Mouse (Mus musculus) erythroblast, embryonic 14.5 days (primary cell): Measurements from ENCODE around the gene Fgfr3. TPM values are rescaled to one million over a fixed set of nuclear protein-coding genes. Genes with fewer than 3 reads are reported as not detected.

ENCODE experiments used
- H3K27me3 ChIP-seq: 2 replicates; pipeline ENCODE4 v1.6.1; 2012; ENCODE audit warnings: inconsistent platforms; ENCODE audit not compliant: control insufficient read depth
- H3K36me3 ChIP-seq: 2 replicates; pipeline ENCODE4 v1.6.1; 2012; ENCODE audit warnings: mild to moderate bottlenecking, inconsistent platforms; ENCODE audit not compliant: control insufficient read depth
- H3K4me1 ChIP-seq: 2 replicates; pipeline ENCODE4 v1.6.1; 2012; ENCODE audit warnings: inconsistent platforms; ENCODE audit not compliant: control insufficient read depth
- H3K4me3 ChIP-seq: replicated peaks from 2 replicates; pipeline ENCODE3; 2012; ENCODE audit warnings: moderate library complexity, mild to moderate bottlenecking, inconsistent platforms
- H3K9me3 ChIP-seq: 2 replicates; pipeline ENCODE4 v1.6.1; 2012; ENCODE audit warnings: low read length, inconsistent platforms, mixed read lengths; ENCODE audit not compliant: control insufficient read depth
- GATA1 ChIP-seq: IDR thresholded peaks from 2 replicates; pipeline ENCODE4 v1.6.1; 2012; ENCODE audit warnings: low read length, inconsistent platforms, mixed read lengths
- TAL1 ChIP-seq: IDR thresholded peaks from 3 replicates; pipeline ENCODE4 v1.6.1; 2012; ENCODE audit warnings: low read length, inconsistent platforms, mixed read lengths
- polyA plus RNA-seq: library from polyadenylated mRNA; stranded (reverse); fragments of >175 nt; gene quantifications from 2 replicates; pipeline ENCODE4 v1.2.3, GENCODE M21; 2012

Gene Fgfr3
- polyA plus RNA-seq, 1 experiment = not detected

GRCm38 (mm10) chr5:33696430-33696829, 25.0 kb upstream of the Fgfr3 start:
- TF ChIP-seq GATA1 (no peak), TAL1 (no peak)
- no peaks in the 10 kb centered on the region; the same call in none of the 2 replicates for H3K4me1 ChIP-seq
- no peaks in the 10 kb centered on the region for H3K36me3 ChIP-seq
- H3K4me3 ChIP-seq = no peak overlapping the region
- H3K27me3 ChIP-seq = peaks cover 58% of the 10 kb centered on the region
- no peaks in the 10 kb centered on the region for H3K9me3 ChIP-seq

- Histone ChIP-seq H3K4me1 (no peaks in the 10 kb centered on the region; the same call in none of the 2 replicates), H3K36me3 (no peaks in the 10 kb centered on the region), H3K9me3 (no peaks in the 10 kb centered on the region), H3K27me3 (peaks cover 49% of the 10 kb centered on the region), H3K4me3 (no peak overlapping the region)
- no peak for TF ChIP-seq TAL1
- TF ChIP-seq GATA1 = peak; percentile 69
Measured at GRCm38 (mm10) chr5:33697534-33697933, 23.9 kb upstream of the Fgfr3 start.

GRCm38 (mm10) chr5:33697947-33698512, 23.4 kb upstream of the Fgfr3 start:
- peaks cover 44% of the 10 kb centered on the region for H3K27me3 ChIP-seq
- H3K4me1 ChIP-seq = no peaks in the 10 kb centered on the region; the same call in none of the 2 replicates
- no peaks in the 10 kb centered on the region for H3K9me3 ChIP-seq
- TF ChIP-seq GATA1 (no peak), TAL1 (no peak)
- no peak overlapping the region for H3K4me3 ChIP-seq
- no peaks in the 10 kb centered on the region for H3K36me3 ChIP-seq

- no peak overlapping the region for H3K4me3 ChIP-seq
- no peak for TF ChIP-seq TAL1
- TF ChIP-seq GATA1 = no peak
- H3K27me3 ChIP-seq = peaks cover 39% of the 10 kb centered on the region
- no peaks in the 10 kb centered on the region; the same call in none of the 2 replicates for H3K4me1 ChIP-seq
- no peaks in the 10 kb centered on the region for H3K9me3 ChIP-seq
- no peaks in the 10 kb centered on the region for H3K36me3 ChIP-seq
Measured at GRCm38 (mm10) chr5:33698669-33699068, 22.8 kb upstream of the Fgfr3 start.

- H3K4me1 ChIP-seq = no peaks in the 10 kb centered on the region; the same call in none of the 2 replicates
- TF ChIP-seq GATA1 (no peak), TAL1 (no peak)
- H3K9me3 ChIP-seq = no peaks in the 10 kb centered on the region
- peaks cover 26% of the 10 kb centered on the region for H3K27me3 ChIP-seq
- no peaks in the 10 kb centered on the region for H3K36me3 ChIP-seq
- H3K4me3 ChIP-seq = no peak overlapping the region
Measured at GRCm38 (mm10) chr5:33700010-33700409, 21.5 kb upstream of the Fgfr3 start.

GRCm38 (mm10) chr5:33701832-33702231, 19.6 kb upstream of the Fgfr3 start:
- H3K4me3 ChIP-seq = no peak overlapping the region
- H3K4me1 ChIP-seq = no peaks in the 10 kb centered on the region; the same call in 1 of the 2 replicates
- H3K36me3 ChIP-seq = no peaks in the 10 kb centered on the region
- no peaks in the 10 kb centered on the region for H3K9me3 ChIP-seq
- no peak for TF ChIP-seq TAL1
- no peak for TF ChIP-seq GATA1
- H3K27me3 ChIP-seq = peaks cover 8% of the 10 kb centered on the region

- H3K9me3 ChIP-seq = no peaks in the 10 kb centered on the region
- peaks cover 3% of the 10 kb centered on the region; the same call in 1 of the 2 replicates for H3K27me3 ChIP-seq
- H3K4me1 ChIP-seq = no peaks in the 10 kb centered on the region; the same call in 1 of the 2 replicates
- no peak for TF ChIP-seq GATA1
- TF ChIP-seq TAL1 = no peak
- no peaks in the 10 kb centered on the region for H3K36me3 ChIP-seq
- no peak overlapping the region for H3K4me3 ChIP-seq
Measured at GRCm38 (mm10) chr5:33703999-33704398, 17.5 kb upstream of the Fgfr3 start.

- TF ChIP-seq GATA1 (no peak), TAL1 (no peak)
- Histone ChIP-seq H3K27me3 (peaks cover 3% of the 10 kb centered on the region; the same call in 1 of the 2 replicates), H3K4me1 (no peaks in the 10 kb centered on the region; the same call in 1 of the 2 replicates), H3K4me3 (no peak overlapping the region), H3K36me3 (no peaks in the 10 kb centered on the region), H3K9me3 (no peaks in the 10 kb centered on the region)
Measured at GRCm38 (mm10) chr5:33704945-33705611, 16.4 kb upstream of the Fgfr3 start.

- Histone ChIP-seq H3K9me3 (no peaks in the 10 kb centered on the region), H3K4me3 (no peak overlapping the region), H3K27me3 (no peaks in the 10 kb centered on the region), H3K36me3 (no peaks in the 10 kb centered on the region), H3K4me1 (no peaks in the 10 kb centered on the region)
- TF ChIP-seq GATA1 = no peak
Measured at GRCm38 (mm10) chr5:33705612-33706349, 15.7 kb upstream of the Fgfr3 start.
